Mouse (Mus musculus): ENCODE measurements around the gene Sva.

Sva gene

DNA sequence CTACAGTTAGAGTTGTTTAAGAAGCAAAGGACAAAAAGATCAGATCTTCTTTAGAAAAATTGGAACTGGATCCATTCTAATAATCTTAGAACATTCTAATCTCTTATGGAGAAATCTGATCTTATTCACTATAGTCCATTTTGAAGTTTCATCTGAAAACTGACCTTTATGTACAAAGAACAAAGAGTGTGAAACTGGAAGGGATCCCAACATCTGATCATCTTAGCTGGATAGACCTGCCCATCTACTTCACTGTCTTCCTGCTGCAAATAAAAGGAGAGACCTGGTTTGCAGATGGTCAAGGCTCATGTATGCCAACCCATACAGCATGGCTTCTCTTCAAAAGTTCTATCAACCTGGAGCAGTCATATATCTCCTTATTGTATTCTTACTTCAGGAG, at the start of gene Sva:
Gene Sva, plus strand, starts transcription at position 301 of the 400 bp plus-strand sequence.
- no peak for DNase-seq (ENCODE audit: low spot score)

Measured in testis, postnatal 10 days (tissue).